Comparison of ENCODE assay signal across 22 mouse cellular contexts in genomic region chr6:39051799-39052556, GRCm38 (mm10).
A peak's percentile ranks its signal among the peaks of the same experiment; 100 is the strongest.
DNase-seq lines count a peak whose midpoint lies in the region; ATAC-seq and TF ChIP-seq lines count a peak whose summit lies in the region.
"Had no signal": no experiment of that assay in that cellular context is flagged by ENCODE, and none has a peak within 500 bp of the region (broad histone marks: within the 10 kb centered on the region; RNA-seq: fewer than 3 reads in every experiment).

No protein-coding gene starts in this region.

- DNase-seq in adrenal gland, adult (ENCODE audit: inconsistent age in 2 of 2, low spot score in 1 of 2) = peak; percentile 58 to 83
- DNase-seq in adrenal gland, postnatal 4 days (ENCODE audit: low spot score in 2 of 2) = no peak
- DNase-seq in left cerebral cortex, postnatal 4 days = peak; percentile 21
- DNase-seq in left cerebral cortex, adult 2 months (ENCODE audit: extremely low spot score in 1 of 2, low spot score in 2 of 2) = no peak
- no peak for DNase-seq in testis, postnatal 10 days (ENCODE audit: low spot score)
- DNase-seq: kidney, postnatal 4 days; right cerebral cortex, postnatal 25 days; thymus, postnatal 14 days had no signal

- 66% methylated on average over 9 of the region's 9 CpGs for WGBS in intestine, embryonic 16.5 days
- 75% methylated on average over 9 of the region's 9 CpGs for WGBS in forebrain, embryonic 15.5 days

- intact Hi-C loops in left cerebral cortex, postnatal 4 days (cut with DNase I) = no loop called here
- intact Hi-C loops in left cerebral cortex, adult 2 months (cut with DNase I) = no loop called here

- H3K9ac ChIP-seq in intestine, embryonic 16.5 days (ENCODE audit: low read depth, low read length) = no peak overlapping the region
- H3K9ac ChIP-seq in forebrain, embryonic 15.5 days (replicated peaks) = no peak overlapping the region
- H3K9ac ChIP-seq: embryonic facial prominence, embryonic 12.5 days; heart, embryonic 12.5 days; hindbrain, embryonic 12.5 days; kidney, embryonic 15.5 days; limb, embryonic 13.5 days; liver, embryonic 14.5 days; lung, embryonic 15.5 days had no signal

- peaks cover 9% of the 10 kb centered on the region; the same call in 1 of the 2 replicates for H3K4me1 ChIP-seq in intestine, embryonic 16.5 days (ENCODE audit: control insufficient read depth, insufficient read depth, low read length)
- H3K4me1 ChIP-seq in forebrain, embryonic 15.5 days = peaks cover 26% of the 10 kb centered on the region
- H3K4me1 ChIP-seq: embryonic facial prominence, embryonic 12.5 days had no signal

- TF ChIP-seq CTCF in left cerebral cortex, adult 2 months (IDR thresholded peaks at IDR 0.05) = no peak

- H3K9me3 ChIP-seq in intestine, embryonic 16.5 days (ENCODE audit: control insufficient read depth, low read length) = no peaks in the 10 kb centered on the region
- no peaks in the 10 kb centered on the region for H3K9me3 ChIP-seq in forebrain, embryonic 15.5 days
- H3K9me3 ChIP-seq: embryonic facial prominence, embryonic 12.5 days; heart, embryonic 12.5 days; hindbrain, embryonic 12.5 days; kidney, embryonic 15.5 days; limb, embryonic 13.5 days; lung, embryonic 15.5 days had no signal

- H3K27me3 ChIP-seq in intestine, embryonic 16.5 days (replicated peaks; ENCODE audit: control insufficient read depth, insufficient read depth, low read length) = no peaks in the 10 kb centered on the region
- H3K27me3 ChIP-seq in forebrain, embryonic 15.5 days = no peaks in the 10 kb centered on the region
- H3K27me3 ChIP-seq: heart, embryonic 12.5 days; hindbrain, embryonic 12.5 days; lung, embryonic 15.5 days; Patski had no signal

- peak; percentile 55; the same call in 1 of the 2 replicates for ATAC-seq in intestine, embryonic 16.5 days
- ATAC-seq in megakaryocyte, adult 5-6 weeks (ENCODE audit: poor library complexity, severe bottlenecking) = no peak
- no peak for ATAC-seq in forebrain, embryonic 15.5 days (replicated peaks)
- ATAC-seq: forebrain, embryonic 14.5 days; midbrain, embryonic 16.5 days; Patski had no signal

- no peak overlapping the region for H3K4me3 ChIP-seq in left cerebral cortex, adult 2 months
- H3K4me3 ChIP-seq in intestine, embryonic 16.5 days (ENCODE audit: low read length) = no peak overlapping the region
- H3K4me3 ChIP-seq in forebrain, embryonic 15.5 days = no peak overlapping the region
- H3K4me3 ChIP-seq: embryonic facial prominence, embryonic 12.5 days; erythroblast, embryonic 14.5 days; heart, embryonic 12.5 days; hindbrain, embryonic 12.5 days; kidney, embryonic 15.5 days; limb, embryonic 13.5 days; lung, embryonic 15.5 days had no signal

- no peak overlapping the region for H3K27ac ChIP-seq in left cerebral cortex, adult 2 months
- no peak overlapping the region for H3K27ac ChIP-seq in intestine, embryonic 16.5 days (ENCODE audit: low read length)
- H3K27ac ChIP-seq in forebrain, embryonic 15.5 days (replicated peaks) = no peak overlapping the region
- H3K27ac ChIP-seq: embryonic facial prominence, embryonic 12.5 days; hindbrain, embryonic 12.5 days; kidney, embryonic 15.5 days; limb, embryonic 13.5 days; liver, embryonic 14.5 days; lung, embryonic 15.5 days had no signal

- H3K36me3 ChIP-seq in intestine, embryonic 16.5 days (ENCODE audit: control insufficient read depth, insufficient read depth, low read length) = no peaks in the 10 kb centered on the region
- H3K36me3 ChIP-seq in forebrain, embryonic 15.5 days = no peaks in the 10 kb centered on the region
- H3K36me3 ChIP-seq: embryonic facial prominence, embryonic 12.5 days; heart, embryonic 12.5 days; hindbrain, embryonic 12.5 days; kidney, embryonic 15.5 days; limb, embryonic 13.5 days; lung, embryonic 15.5 days had no signal

- no peak overlapping the region for H3K4me2 ChIP-seq in intestine, embryonic 16.5 days (ENCODE audit: low read depth, low read length)
- no peak overlapping the region for H3K4me2 ChIP-seq in forebrain, embryonic 15.5 days (replicated peaks)
- H3K4me2 ChIP-seq: embryonic facial prominence, embryonic 12.5 days; heart, embryonic 12.5 days; hindbrain, embryonic 12.5 days; kidney, embryonic 15.5 days; limb, embryonic 13.5 days; lung, embryonic 15.5 days had no signal

Comparison
In these comparisons a context has a peak if more than half of its experiments do, and no peak if none do; other contexts are left out.
1. DNase-seq: peak in adrenal gland, adult (2 of 2) and left cerebral cortex, postnatal 4 days (single experiment); none in adrenal gland, postnatal 4 days (0 of 2), left cerebral cortex, adult 2 months (0 of 2) and testis, postnatal 10 days (single experiment).